Mouse (Mus musculus) erythroblast, adult 5-6 weeks (primary cell): ENCODE results near the gene Def8. TPM values are rescaled to one million over a fixed set of nuclear protein-coding genes. Genes with fewer than 3 reads are reported as not detected.

Experiments
- ATAC-seq: replicated peaks from 2 replicates; pipeline ENCODE4 v1.8.0; 2016; ENCODE audit warnings: moderate number of reproducible peaks, mild to moderate bottlenecking, moderate TSS enrichment, inconsistent platforms; ENCODE audit not compliant: poor library complexity, low FRiP score, severe bottlenecking
- total RNA-seq, 2 experiments: library from RNA; stranded (forward) in 1 of 2; stranded (reverse) in 1 of 2; fragments of 150-400 nt in 1 of 2; fragments of 200-764, 138-1000 nt in 1 of 2; gene quantifications; 2 replicates each; pipeline versions ENCODE4 v1.2.3 to v1.2.4; 2015 to 2017; ENCODE audit warnings: low replicate concordance in 2 of 2

Def8 gene
- total RNA-seq, 2 experiments from 2014 or later: 15.8 to 16.5 TPM

DNA sequence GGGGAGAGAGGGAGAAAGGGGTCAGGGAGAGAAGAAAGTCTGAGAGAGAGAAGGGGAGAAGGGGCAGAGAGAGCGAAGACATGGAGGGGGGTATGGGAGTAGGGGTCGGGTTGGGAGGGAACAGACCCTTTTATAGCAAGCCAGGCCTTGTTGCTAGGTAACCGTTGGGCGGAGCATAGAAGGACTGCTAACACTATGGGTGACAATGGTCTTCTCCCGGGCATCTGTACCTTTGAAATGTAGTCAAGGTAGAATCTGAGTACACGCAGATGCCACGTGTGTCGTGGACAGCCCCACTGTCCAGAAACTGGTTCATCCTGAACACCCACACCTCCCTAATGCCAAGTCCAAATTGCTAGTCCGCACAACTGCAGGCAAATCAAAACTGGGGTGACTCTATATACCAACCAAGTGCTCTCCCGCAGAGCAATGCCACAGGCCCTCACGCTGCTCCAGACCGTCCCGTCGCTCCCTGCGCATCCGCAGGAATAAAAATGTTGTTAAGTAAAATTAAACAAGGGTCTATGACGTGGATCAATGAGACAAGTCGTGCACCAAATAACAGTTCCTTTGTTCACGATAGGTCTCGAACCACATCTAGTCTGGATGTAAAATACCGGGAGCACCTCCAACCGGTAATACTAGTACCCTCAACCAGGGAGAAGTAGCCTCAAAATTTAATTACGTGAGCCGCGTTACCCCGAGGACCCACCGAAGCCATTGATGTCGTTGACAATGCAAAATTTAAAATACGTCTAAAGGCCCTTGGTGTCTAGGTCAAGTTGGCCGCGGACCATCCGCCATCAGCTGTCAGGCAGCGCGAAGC is 53.8 kb downstream of the Def8 start:
- peak; percentile 49 for ATAC-seq

GRCm38 (mm10) chr8:123477737-123478258 is 54.5 kb downstream of the Def8 start, which contains the start of gene Afg3l1:
Gene Afg3l1, plus strand, starts transcription at chr8:123477903.
- peak; percentile 89 for ATAC-seq

- ATAC-seq: peak; percentile 26
These were observed 55.3 kb downstream of the Def8 start for GRCm38 (mm10) chr8:123478456-123479218.

- no peak for ATAC-seq
These were observed 59.3 kb downstream of the Def8 start for GRCm38 (mm10) chr8:123482627-123483026.

DNA sequence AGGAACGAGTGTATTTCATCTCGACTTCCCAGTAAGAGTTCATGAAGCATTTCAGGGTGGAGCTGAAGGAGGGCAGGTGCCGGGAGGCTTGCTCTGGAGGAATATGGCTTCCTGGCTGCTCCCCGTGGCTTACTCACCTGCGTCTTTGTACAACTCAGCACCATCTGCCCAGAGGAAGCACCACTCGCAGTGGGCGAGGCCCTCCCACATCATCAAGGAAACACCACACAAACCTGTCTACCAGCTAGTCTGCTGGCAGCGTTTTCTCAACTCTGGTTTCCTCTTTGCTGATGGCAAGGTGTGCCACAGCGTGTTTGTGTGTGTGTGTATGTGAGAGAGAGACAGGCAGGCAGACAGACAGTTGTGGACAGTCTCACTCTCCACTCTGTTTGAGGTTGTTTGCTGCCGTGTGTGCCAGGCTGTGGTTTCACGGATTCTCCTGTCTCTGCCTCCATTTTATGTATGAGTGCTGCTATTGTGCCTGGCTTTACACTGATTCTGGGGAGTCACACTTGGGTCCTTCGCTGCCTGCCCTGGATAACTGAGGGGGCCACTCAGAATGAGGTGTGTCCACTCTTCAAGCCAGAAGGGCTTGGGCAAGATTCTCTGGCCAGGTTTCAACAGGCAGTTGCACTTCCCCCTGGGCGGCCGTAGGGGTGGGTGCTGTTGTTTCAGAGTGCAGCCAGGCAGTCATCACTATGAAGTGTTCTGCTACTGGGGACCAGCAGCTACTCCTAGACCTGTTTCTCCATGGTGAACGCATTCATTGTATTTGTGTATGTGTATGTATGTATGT is 68.2 kb downstream of the Def8 start:
- ATAC-seq: no peak

DNA sequence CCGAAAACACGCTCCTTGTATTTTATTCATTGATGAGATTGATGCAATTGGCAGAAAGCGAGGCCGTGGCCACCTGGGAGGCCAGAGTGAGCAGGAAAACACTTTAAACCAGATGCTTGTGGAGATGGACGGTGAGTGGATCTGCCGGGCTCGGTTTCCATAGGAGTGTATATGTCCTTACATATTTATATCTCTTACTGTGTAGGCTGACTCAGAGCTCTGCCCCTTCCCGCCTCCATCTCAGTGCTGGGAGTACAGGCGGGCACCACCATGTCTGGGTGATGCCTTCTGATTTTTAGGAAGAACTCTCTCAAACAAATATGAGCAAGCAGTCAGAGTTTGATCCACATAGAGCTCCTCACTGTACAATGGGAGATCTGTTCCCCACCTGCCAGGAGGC is 69.6 kb downstream of the Def8 start:
- ATAC-seq: no peak

- no peak for ATAC-seq
These were observed 74.4 kb downstream of the Def8 start for GRCm38 (mm10) chr8:123497699-123498098.

DNA sequence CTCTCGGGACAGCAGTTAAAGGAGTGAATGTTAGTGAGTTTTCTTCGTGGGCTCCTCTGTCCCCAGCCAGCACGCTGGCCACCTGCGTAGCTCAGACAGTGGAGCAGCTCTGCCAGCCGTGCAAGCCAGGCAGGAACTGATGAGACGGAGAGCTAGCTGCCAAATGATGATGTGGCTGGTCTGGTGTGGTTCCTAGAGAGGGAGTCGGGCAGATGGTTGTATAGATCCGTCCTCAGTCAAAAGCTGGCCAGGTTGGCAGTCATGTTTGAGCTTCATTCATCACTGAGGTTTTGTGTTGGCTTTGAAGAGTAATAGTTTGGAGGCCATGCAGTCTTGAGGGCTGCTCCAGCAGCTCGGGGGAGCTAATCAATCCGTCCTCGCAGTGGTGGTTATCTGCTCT is 75.6 kb downstream of the Def8 start:
- ATAC-seq: no peak

DNA sequence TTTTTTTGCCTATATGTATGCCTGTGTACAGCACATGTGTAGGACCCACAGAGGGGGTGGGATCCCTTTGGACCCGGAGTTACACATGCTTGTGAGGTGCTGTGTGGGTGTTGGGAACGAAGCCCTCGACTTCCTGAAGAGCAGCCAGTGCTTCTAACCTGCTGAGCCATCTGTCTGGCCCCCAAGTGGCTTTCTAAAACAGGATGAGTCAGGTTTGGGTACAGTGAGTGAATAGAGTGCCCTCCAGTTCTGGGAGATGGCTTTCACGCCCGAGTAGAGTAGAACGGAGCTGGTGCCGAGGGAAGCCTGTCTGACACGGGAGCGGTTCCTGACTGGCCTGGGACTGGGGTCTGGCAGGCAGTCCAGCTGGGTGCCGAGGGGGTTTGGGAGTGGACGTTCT is 76.2 kb downstream of the Def8 start:
- no peak for ATAC-seq

DNA sequence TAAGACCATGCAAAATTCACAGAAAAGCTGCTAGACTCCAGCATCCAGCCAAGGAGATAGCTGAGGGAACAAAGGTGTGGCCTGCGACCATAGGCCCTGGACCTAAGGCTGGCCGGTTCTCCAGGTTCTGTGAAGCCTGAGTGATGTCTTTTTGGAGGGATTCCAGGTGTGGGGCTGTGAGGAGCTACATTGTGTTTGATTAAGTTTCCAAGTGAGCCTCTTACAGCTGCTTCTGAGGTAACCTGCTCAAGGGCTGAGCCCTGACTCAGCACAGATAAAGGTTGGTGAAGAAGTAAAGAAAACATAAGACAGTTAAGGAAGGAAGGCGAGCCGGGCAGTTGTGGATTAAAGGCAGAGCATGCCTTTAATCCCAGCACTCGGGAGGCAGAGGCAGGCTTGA is 78.9 kb downstream of the Def8 start:
- no peak for ATAC-seq

DNA sequence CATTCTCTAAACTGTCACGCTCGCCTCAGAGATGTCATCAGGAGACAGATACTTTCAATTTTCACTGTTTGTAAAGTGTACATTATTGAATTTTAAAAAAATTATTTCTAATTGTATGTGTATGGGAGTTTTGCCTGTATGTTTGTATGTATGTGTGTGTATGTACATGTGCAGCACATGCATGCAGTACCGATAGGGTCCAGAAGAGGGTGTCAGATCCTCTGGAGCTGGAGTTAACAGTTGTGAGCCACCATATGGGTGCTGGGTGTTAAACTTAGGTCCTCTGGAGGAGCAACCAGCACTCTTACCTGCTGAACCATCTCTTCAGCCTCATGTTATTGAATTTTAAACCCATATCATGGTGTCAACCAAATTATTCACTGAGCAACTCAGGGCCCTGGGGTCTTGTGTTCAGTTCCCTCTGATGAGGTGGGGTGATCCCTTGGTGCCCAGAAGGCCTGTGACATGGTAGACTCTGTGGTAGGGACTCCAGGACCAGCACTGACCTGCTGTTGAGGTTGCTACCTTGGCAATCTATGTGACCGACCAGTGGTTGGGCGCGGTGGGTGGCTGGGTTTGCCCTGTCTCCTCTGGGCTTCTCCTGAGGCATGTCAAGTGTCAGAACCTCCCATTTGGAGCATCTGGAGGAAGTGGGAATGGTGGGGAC is 80.6 kb downstream of the Def8 start:
- ATAC-seq: no peak

DNA sequence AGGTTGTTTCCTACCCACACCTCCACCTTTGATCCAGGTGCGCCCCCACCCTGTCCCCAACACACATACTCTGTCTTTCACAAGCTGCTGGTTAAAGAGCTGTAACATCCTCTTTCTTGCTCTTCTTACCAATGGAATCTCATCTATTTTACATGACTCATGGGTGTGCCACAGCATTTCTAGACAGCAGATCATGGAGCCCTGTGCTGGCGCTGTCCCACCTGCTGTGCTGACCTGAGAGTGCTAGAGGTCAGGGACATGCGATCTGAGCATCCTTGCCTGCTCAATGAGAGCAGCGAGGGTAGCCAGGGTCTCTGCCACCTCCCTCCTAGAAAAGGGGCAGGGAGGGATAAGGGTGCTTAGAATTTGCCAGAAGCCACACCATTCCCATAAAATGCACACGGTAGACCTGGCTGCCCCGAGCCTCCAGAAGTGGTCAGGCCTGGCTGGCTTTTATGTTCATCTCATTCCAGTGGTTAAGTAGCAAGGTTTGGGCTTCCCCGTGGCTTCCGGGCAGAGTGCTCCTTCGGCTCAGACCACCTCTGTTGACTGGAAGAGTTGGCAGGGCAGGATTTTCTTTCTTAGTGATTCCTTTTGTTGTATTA is 81.4 kb downstream of the Def8 start:
- ATAC-seq: no peak

DNA sequence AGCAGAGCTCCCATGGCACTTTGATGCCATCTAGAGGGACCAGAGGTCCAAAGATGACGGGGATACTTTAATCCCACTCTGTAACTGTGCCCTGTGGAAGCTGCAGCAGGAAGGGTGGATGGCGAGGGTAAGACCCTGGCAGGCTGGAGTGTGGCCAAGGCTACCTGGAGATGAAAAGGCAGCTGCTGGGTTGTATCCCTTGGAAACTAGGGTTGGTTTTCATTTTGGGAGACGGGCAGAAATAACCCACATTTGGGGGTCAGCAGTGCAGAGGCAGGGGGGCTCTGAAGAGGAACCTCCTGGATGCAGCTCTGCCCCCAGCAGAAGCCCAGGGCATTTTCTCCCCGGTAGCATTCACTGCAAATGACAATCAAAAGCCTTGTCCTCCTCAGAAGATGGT is 81.9 kb downstream of the Def8 start:
- ATAC-seq: no peak

DNA sequence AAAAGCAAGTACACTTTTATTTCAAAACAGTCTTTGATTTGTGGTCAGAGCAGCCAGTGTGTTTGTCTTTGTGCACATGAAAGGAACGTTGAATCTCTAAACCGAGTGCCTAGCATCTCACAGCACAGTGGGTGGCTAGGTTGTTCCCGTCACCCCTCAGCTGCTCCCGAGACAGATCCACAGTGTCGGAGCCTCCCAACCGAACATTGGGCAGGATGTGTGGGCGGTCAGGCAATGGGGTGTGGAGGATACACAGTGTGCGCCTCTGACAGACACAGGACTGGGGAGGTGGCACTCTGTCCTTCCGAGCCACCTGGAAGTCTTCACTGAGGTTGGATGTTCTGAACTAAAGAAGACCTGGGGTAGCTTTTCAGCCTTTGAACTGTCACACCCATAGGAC is 82.4 kb downstream of the Def8 start:
- no peak for ATAC-seq

DNA sequence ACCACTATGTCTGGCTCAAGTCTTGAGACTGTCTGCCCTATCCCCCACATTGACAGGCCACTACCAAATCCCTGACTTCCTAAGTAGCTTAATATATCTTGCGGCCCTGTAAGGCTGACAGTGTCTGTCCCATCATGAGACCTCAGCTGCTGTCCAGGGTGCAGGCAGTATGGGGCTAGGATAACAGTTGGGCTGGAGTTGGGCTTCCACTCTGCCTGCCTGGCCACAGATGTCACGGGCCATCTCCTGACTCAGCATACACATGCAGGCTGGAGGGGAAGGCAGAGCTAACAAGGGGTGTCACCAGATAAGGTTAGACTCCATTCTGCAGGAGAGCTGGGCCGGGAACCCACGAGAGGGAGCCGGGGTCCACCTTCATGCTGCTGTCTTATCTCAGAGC is 83.8 kb downstream of the Def8 start:
- no peak for ATAC-seq

DNA sequence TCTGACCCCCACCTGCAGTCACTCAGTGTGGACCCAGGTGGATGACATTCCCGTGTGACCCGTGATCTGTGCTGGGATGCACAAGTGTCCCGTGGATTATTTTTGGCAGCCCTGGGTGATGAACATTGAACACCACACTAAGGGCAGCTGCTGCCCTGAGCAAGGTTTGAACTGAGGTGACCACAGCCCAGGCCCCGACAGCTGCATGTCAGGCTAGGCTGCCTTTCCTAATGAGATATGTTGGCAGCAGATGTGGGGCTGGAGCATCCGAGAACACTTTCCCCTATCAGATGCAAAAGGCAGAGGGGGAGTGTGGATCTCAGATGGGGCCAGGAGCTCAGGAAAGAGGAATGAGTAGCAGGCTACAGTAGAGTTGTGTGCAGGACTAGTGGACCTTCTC is 87.5 kb downstream of the Def8 start:
- no peak for ATAC-seq
